Mouse (Mus musculus) megakaryocyte progenitor cell, adult 5-6 weeks (primary cell): ENCODE results near the gene Ralgds. TPM values are rescaled to one million over a fixed set of nuclear protein-coding genes. Genes with fewer than 3 reads are reported as not detected.

Experiments used
- ATAC-seq: replicated peaks from 2 replicates; pipeline ENCODE4 v1.8.0; 2016; ENCODE audit warnings: mild to moderate bottlenecking, moderate TSS enrichment, inconsistent platforms; ENCODE audit not compliant: poor library complexity
- total RNA-seq, 2 experiments: library from RNA; stranded (forward) in 1 of 2; stranded (reverse) in 1 of 2; fragments of 157-497, 149-512 nt in 1 of 2; fragments of 200-1000 nt in 1 of 2; gene quantifications; 2 replicates each; pipeline versions ENCODE4 v1.2.3 to v1.2.4; 2015 to 2017

The Ralgds gene
- total RNA-seq, 2 experiments from 2014 or later: 3.2 to 3.4 TPM

GRCm38 (mm10) chr2:28601720-28602590 lies 89.0 kb downstream of the Ralgds start:
- ATAC-seq: peak; percentile 55

Other genes with a start within 250 kb of the Ralgds start
- gene Ppp1r26, start 66.3 kb upstream of the Ralgds start, total RNA-seq (2015): 1.9 and 2.2 TPM in 2 replicates
- gene Ppp1r26, start 66.3 kb upstream of the Ralgds start, total RNA-seq (2017): 1.1 and 1.6 TPM in 2 replicates
- gene 1700007K13Rik, start 46.8 kb upstream of the Ralgds start, total RNA-seq (2015): not detected in 2 replicates
- gene 1700007K13Rik, start 46.8 kb upstream of the Ralgds start, total RNA-seq (2017): not detected in 2 replicates
- 64.8 and 71.0 TPM in 2 replicates for gene Mrps2, start 45.1 kb upstream of the Ralgds start, total RNA-seq (2015)
- gene Mrps2, start 45.1 kb upstream of the Ralgds start, total RNA-seq (2017): 31.2 and 32.5 TPM in 2 replicates
- not detected in 2 replicates for gene Gbgt1, start 16.2 kb upstream of the Ralgds start, total RNA-seq (2015)
- not detected in 2 replicates for gene Gbgt1, start 16.2 kb upstream of the Ralgds start, total RNA-seq (2017)
- not detected in 2 replicates for gene Gm10134, start 7.0 kb upstream of the Ralgds start, total RNA-seq (2015)
- not detected in 2 replicates for gene Gm10134, start 7.0 kb upstream of the Ralgds start, total RNA-seq (2017)
- gene Cel, start 50.3 kb downstream of the Ralgds start, total RNA-seq (2015): not detected in 2 replicates
- not detected in 2 replicates for gene Cel, start 50.3 kb downstream of the Ralgds start, total RNA-seq (2017)
- 16.2 and 19.1 TPM in 2 replicates for gene Gtf3c5, start 70.6 kb downstream of the Ralgds start, total RNA-seq (2015)
- gene Gtf3c5, start 70.6 kb downstream of the Ralgds start, total RNA-seq (2017): 11.0 and 13.0 TPM in 2 replicates
- gene Gfi1b, start 108.9 kb downstream of the Ralgds start, total RNA-seq (2015): 15.6 and 28.3 TPM in 2 replicates
- 10.3 and 13.1 TPM in 2 replicates for gene Gfi1b, start 108.9 kb downstream of the Ralgds start, total RNA-seq (2017)
- gene Tsc1, start 128.1 kb downstream of the Ralgds start, total RNA-seq (2015): 9.4 and 10.3 TPM in 2 replicates
- 7.1 and 12.1 TPM in 2 replicates for gene Tsc1, start 128.1 kb downstream of the Ralgds start, total RNA-seq (2017)
- 0.66 and 5.7 TPM in 2 replicates for gene Spaca9, start 186.6 kb downstream of the Ralgds start, total RNA-seq (2015)
- 2.4 and 8.4 TPM in 2 replicates for gene Spaca9, start 186.6 kb downstream of the Ralgds start, total RNA-seq (2017)
- gene Ak8, start 187.0 kb downstream of the Ralgds start, total RNA-seq (2015): 0.30 and 0.93 TPM in 2 replicates
- gene Ak8, start 187.0 kb downstream of the Ralgds start, total RNA-seq (2017): 0.24 and 0.33 TPM in 2 replicates